Mouse (Mus musculus): Measurements from ENCODE around the gene Dap.

DNA sequence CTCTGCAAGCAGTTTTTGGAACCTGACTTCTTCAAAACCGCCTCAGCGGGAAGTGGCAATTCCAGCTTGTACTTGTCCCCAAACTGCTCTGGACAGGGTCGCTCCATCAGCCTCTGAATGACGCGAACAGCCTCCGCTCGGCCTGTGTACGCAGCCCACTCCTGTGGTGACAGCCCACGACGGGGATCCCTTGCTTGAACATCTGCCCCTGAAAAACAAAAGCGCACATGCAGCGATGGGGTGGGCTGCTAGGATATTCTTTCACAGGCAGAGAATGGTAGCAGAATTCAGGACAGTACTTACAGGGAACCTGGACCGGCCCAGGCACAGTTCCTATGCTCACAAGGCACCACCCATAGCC lies 73.6 kb downstream of the Dap start:
- TF ChIP-seq CTCF (IDR thresholded peaks at IDR 0.05; ENCODE audit: low read depth) = no peak
- TF ChIP-seq EP300 (IDR thresholded peaks at IDR 0.05; ENCODE audit: low read depth) = no peak

All from liver, postnatal 0 days (tissue).